Mouse (Mus musculus) natural killer cell, adult 2 months (primary cell): ENCODE results near the gene Ubiad1.
A peak's percentile ranks its signal among the peaks of the same experiment; 100 is the strongest.

Source experiments
- DNase-seq, 2 experiments: peaks; one replicate each; pipeline ENCODE4 v3.0.0; 2022; ENCODE audit warnings: low spot score in 2 of 2

Gene Ubiad1

GRCm38 (mm10) chr4:148444250-148444967 lies at the start of gene Ubiad1:
Ubiad1 (minus strand) TSS chr4:148444771.
- DNase-seq = peak; percentile 77 to 86

- no peak for DNase-seq
These were observed 46.9 kb upstream of the Ubiad1 start for GRCm38 (mm10) chr4:148491448-148491847.

DNA sequence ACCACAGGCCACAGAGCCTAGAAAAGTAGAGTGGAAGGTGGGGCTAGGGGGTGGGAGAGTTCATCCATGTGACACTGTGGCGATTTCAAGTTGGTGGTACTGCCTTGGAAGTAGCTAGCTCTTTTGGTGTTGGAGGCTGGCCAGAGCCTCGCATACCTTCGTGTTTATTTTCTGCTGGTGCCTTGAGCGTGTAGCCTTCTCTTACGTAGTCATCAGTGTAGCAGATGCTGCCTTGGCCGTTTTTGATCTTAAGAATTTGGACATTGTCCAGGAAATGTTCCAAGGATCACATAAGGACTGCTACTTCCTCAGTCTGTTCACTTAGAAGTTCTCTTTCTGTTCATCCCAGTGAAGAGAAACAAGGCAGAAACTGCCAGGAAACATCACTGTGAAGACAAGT lies 45.9 kb upstream of the Ubiad1 start:
- DNase-seq = no peak

DNA sequence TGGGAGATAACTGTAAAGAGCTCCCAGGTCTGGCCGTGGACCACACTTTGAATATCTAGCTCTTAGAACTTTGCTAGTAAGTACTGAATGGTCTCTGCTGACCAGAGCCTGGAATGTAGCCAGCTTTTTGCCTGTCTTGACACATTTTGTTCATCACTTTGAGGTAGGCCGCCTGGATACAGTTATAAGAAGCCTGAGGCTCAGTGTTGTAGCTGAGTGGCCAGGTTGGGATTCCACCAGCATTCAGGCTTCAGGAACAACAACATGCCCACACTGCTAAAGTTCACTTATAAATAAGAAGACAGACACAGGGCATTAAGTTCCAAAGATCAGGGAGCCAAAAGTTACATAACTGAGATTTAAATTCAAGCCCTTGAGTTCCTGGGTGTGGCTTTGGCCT lies 43.3 kb upstream of the Ubiad1 start:
- DNase-seq = no peak

- DNase-seq = no peak
These were observed 39.9 kb upstream of the Ubiad1 start for GRCm38 (mm10) chr4:148484511-148484910.

GRCm38 (mm10) chr4:148481557-148482168 lies 37.1 kb upstream of the Ubiad1 start:
- DNase-seq = no peak

GRCm38 (mm10) chr4:148480245-148480644 lies 35.7 kb upstream of the Ubiad1 start:
- no peak for DNase-seq

- no peak for DNase-seq
These were observed 28.9 kb upstream of the Ubiad1 start for GRCm38 (mm10) chr4:148473496-148473895.

GRCm38 (mm10) chr4:148472436-148473174 lies 28.0 kb upstream of the Ubiad1 start:
- no peak for DNase-seq

- no peak for DNase-seq
These were observed 26.8 kb upstream of the Ubiad1 start for GRCm38 (mm10) chr4:148471363-148471806.

DNA sequence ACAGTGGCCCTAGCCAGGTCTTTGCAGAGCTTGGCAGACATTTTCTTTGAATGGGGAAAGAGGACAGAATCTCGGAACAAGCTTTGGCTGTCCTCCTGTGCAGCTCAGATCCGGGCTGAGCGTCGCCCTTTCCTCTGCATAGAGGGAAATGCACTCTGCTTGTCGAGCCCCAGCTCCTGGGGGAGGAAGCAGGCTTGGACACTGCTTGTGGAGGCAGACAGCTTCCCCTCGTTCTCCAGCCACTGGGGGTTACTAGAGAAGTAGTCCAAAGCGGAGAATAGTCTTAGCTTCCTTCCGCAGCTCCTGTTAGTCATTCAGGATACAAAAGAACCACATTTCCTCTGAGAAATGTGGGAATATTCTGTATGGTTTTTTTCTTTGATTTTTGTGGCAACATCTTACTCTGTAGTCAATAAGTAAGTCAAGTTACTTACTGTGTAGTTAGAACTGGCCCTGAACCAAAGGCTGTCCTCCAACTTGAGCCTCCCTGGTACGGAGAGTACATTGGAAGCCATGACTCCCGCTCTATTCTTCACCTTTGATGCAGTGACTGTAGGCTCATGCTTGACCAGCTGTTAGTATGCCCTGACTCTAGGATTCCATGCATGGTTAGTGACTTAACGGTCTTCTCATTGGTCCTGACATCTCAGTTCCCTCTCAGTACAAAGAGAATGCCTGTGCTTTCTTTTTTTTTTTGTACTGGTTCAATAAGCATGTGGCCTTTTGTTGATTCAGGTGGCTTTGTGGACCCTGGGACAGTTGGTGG lies 25.1 kb upstream of the Ubiad1 start:
- no peak for DNase-seq

DNA sequence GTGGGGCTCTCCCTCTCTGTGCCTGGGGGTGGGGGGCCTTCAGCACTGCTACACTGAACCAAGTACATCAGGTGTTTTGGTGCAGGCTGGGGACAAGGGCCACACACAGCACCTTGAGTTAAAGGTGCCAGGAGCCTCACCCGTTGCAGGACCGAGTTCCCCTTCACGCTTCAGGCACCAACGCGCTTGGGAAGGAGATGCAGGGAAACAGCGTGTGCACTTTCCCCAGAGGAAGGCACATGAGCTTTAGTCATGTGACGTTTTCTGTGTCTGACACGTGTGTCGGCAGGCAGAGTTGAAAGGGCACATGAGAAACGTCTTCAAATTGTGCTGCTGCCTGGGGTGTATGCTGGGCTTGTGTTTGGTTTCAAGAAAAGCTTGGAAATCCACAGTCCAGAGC lies 23.8 kb upstream of the Ubiad1 start:
- DNase-seq = no peak

- DNase-seq = no peak
These were observed 22.0 kb upstream of the Ubiad1 start for GRCm38 (mm10) chr4:148466511-148467079.

GRCm38 (mm10) chr4:148464869-148465268 lies 20.3 kb upstream of the Ubiad1 start:
- DNase-seq = no peak

DNA sequence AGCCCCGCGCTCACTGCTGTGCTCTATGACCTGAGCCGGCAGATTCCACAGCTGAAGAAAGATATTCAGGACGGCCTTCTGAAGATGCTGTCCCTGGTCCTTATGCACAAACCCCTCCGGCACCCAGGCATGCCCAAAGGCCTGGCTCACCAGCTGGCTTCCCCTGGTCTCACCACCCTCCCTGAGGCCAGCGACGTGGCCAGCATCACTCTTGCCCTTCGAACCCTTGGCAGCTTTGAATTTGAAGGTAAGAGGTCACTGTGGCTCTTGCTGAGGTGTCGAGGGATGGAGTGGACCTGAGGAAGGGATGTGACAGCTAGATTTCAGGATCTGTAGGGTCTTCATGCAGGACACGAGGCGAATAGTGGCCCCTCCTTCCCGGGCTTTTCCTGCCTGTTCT lies 19.7 kb upstream of the Ubiad1 start:
- DNase-seq = no peak

- DNase-seq = no peak
These were observed 18.8 kb upstream of the Ubiad1 start for GRCm38 (mm10) chr4:148463208-148463960.

- DNase-seq = no peak
These were observed 18.1 kb upstream of the Ubiad1 start for GRCm38 (mm10) chr4:148462717-148463116.

DNA sequence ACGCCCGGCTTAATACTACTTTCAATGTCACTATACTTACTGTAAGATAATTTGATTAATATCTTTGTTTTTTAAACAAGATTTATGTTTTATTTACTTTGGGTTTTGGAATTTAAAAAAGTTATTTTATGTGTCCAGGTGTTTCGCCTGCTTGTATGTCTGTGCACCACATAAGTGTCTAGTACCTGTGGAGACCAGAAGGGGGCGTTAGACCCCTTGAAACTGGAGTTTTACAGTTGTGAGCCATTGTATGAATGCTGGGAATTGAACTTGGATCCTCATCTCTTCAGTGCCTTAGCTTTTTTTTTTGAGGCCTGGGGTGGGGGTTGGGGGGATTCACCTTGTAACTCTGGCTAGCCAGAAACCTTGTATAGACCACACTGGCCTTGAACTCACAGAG lies 17.2 kb upstream of the Ubiad1 start:
- no peak for DNase-seq

GRCm38 (mm10) chr4:148460656-148461284 lies 16.2 kb upstream of the Ubiad1 start:
- DNase-seq = no peak

GRCm38 (mm10) chr4:148455477-148456025 lies 11.0 kb upstream of the Ubiad1 start:
- DNase-seq = no peak
